Mouse (Mus musculus): ENCODE measurements at regions not wholly inside any gene's neighbourhood (a gene's known extent, or its start where the extent isn't known, plus 50 kb on each side); places are given as distances from the start of the nearest gene placed in this dataset.

DNA sequence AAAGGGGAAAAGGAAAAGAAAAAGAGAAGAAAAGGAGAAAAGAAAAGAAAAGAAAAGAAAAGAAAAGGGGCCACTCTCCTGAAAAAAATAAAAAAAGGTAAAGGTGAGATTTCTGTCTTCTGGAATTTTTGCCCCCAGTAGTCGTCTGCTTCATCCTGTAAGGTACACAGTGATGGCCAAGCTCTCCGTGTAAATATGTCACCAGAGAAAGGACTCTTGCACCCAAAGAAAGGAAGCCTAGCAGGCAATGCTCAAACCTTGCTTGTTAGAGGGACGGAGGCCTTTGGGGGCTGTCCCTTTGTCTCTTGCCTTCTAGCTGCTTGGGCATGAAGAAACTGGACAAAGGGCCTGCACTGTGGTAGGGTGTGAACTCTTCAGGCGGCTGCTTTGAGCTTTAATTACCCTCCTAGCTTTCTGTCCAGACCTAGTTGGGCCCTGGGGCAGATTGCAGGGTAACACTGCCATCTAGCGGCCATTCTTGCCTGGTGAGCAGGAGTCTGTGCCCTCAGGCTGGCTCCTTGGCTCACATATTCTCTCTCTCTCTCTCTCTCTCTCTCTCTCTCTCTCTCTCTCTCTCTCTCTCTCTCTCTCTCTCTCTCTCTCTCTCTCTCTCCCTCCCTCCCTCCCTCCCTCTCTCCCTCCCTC lies 367.7 kb upstream of the Vrk2 start:
- peak; percentile 98 for ATAC-seq (replicated peaks in 1 of 2; ENCODE audit: insufficient read depth in 1 of 2, low FRiP score in 2 of 2, low TSS enrichment in 1 of 2, low read depth in 1 of 2, poor library complexity in 2 of 2, severe bottlenecking in 2 of 2)

GRCm38 (mm10) chr11:26956153-26956552 lies 362.4 kb upstream of the Vrk2 start:
- no peak for ATAC-seq (replicated peaks in 1 of 2; ENCODE audit: insufficient read depth in 1 of 2, low FRiP score in 2 of 2, low TSS enrichment in 1 of 2, low read depth in 1 of 2, poor library complexity in 2 of 2, severe bottlenecking in 2 of 2)

GRCm38 (mm10) chr11:26931766-26932165 lies 338.0 kb upstream of the Vrk2 start:
- ATAC-seq (replicated peaks in 1 of 2; ENCODE audit: insufficient read depth in 1 of 2, low FRiP score in 2 of 2, low TSS enrichment in 1 of 2, low read depth in 1 of 2, poor library complexity in 2 of 2, severe bottlenecking in 2 of 2) = no peak

- no peak for ATAC-seq (replicated peaks in 1 of 2; ENCODE audit: insufficient read depth in 1 of 2, low FRiP score in 2 of 2, low TSS enrichment in 1 of 2, low read depth in 1 of 2, poor library complexity in 2 of 2, severe bottlenecking in 2 of 2)
Observed at GRCm38 (mm10) chr11:26907099-26907498, 313.3 kb upstream of the Vrk2 start.

GRCm38 (mm10) chr11:26881635-26882034 lies 287.8 kb upstream of the Vrk2 start:
- ATAC-seq (replicated peaks in 1 of 2; ENCODE audit: insufficient read depth in 1 of 2, low FRiP score in 2 of 2, low TSS enrichment in 1 of 2, low read depth in 1 of 2, poor library complexity in 2 of 2, severe bottlenecking in 2 of 2) = no peak
